Mouse (Mus musculus) cerebral cortex, adult 2 months (tissue): ENCODE results near the gene Klk1b24.

Experiments used
- WGBS: fragments of 180-500 bp; shearing (Covaris S2); methylation state at CpG from one replicate; pipeline ENCODE4 v1.1.7; 2018; 5-methylcytosine and 5-hydroxymethylcytosine counted together

The Klk1b24 gene

GRCm38 (mm10) chr7:44187936-44188335, at the start of gene Klk1b24:
Gene Klk1b24, plus strand, starts transcription at chr7:44188236.

GRCm38 (mm10) chr7:44179299-44180045, 8.6 kb upstream of the Klk1b24 start:
- WGBS = 39% methylated on average over 9 of the region's 9 CpGs

DNA sequence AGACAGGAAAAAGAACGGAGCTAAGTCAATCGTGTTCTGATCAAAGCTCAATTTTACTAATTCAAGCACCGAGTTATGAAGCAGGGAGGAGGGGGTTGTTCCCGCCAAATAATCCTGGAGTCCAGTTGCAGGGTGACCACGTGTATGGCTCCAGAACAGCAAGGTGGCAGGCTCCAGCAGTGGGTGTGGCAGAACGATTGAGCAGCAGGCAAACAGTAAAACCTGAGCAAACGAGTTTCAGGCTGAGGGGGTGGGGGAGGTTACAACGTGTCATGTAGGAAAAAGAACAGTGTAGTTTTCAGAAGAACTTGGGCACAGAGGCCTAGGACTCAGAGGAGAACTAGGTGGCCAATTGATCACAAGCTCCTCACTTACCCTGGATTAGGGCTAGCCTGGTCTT, 1.5 kb upstream of the Klk1b24 start:
- 73% methylated on average over 8 of the region's 8 CpGs for WGBS

DNA sequence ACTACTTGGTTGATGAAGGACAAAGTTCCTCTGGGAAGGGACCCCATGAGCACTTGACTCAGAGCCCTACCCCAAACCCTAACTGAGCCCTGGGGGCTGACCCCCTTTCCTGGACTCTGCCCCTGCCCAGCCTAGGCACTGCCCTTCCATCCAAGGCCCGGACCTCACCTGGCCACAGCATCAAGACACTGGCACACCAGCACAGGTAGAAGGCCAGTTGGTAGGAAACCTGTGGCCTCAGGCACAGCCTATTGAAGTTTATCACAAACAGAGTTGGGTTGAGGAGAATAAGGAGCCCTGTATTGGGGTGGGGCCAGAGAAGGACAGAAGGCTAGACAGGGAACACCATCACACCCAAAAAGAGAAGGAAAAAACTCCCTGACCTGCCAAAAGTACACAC, 5.4 kb downstream of the Klk1b24 start:
- WGBS = 93% methylated on average over 1 of the region's 1 CpGs

- 65% methylated on average over 3 of the region's 3 CpGs for WGBS
Measured at GRCm38 (mm10) chr7:44197891-44198290, 9.9 kb downstream of the Klk1b24 start, which contains the start of gene Klk1b3. Gene Klk1b3, plus strand, starts transcription at chr7:44198191.

GRCm38 (mm10) chr7:44207135-44207534, 19.1 kb downstream of the Klk1b24 start, which contains the start of gene Klk1b4:
Gene Klk1b4, plus strand, starts transcription at chr7:44207435.
- 66% methylated on average over 3 of the region's 3 CpGs for WGBS

DNA sequence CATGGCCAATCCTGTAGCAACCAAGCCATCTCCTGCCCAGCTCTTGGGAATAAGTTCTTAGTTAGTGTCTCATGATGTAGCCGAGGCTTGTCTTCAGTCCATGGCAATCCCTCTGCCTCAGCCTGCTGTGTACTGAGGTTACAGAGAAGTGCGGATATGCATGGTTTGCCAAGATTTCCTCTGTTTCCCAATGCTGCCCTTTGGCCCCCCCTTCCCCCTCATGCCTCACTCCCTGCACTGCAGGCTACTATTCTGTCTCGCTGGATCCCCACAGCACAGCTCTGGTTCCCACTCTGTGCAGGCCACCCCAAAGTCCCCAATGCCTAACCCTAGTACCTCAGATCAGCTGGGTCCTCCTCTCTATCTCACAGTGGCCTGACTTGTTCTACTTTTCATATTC, 20.3 kb downstream of the Klk1b24 start:
- WGBS = 86% methylated on average over 3 of the region's 3 CpGs

GRCm38 (mm10) chr7:44215645-44216044, 27.6 kb downstream of the Klk1b24 start, which contains the start of gene Klk1b5:
Gene Klk1b5, plus strand, starts transcription at chr7:44215945.
- 82% methylated on average over 1 of the region's 1 CpGs for WGBS

GRCm38 (mm10) chr7:44221601-44222000, 33.6 kb downstream of the Klk1b24 start:
- 77% methylated on average over 10 of the region's 10 CpGs for WGBS

DNA sequence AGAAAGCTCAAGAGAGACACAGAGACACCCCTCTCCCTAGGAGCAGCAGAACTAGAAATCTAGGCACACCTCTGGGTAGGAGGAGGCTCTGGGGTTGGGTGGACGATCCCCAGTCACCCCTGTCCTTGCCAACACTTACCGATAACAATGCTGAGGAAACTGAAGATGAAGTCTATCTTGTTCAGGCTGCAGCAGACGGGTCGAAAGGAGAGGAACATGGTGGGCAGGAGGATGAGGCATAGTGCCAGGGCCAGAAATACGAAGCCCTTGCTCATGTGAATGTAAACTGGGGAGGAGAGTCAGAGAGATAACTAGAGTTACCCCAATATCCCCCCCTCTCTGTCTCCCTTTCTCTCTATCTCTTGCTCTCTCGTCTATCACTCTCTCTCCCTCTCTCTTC, 34.3 kb downstream of the Klk1b24 start:
- 86% methylated on average over 6 of the region's 6 CpGs for WGBS

- 53% methylated on average over 1 of the region's 1 CpGs for WGBS
Measured at GRCm38 (mm10) chr7:44225076-44225475, 37.0 kb downstream of the Klk1b24 start, which contains the start of gene Klk1. Gene Klk1, plus strand, starts transcription at chr7:44225360.

DNA sequence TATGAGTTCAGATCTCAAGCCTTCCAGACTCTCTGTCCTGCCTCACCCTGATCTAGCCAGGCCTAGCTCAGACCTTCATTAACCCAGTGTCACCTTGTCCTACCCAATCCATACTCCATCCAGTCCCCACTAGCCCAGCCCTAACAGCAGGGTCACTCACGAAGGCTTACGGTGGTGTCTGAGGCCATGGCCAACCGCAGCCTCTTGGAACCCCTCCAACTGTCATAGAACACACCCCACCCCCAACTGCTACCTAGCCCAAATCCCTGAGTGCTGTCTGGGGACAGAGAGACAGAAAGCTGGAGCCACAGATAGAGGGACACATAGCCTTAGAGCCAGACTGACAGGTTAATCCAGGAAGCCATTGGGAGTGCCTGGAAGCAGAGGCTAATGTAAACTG, 47.9 kb downstream of the Klk1b24 start, which contains the start of gene Gm36864:
Gm36864 (plus strand) TSS at position 269 of the 400 bp plus-strand sequence.
- WGBS = 83% methylated on average over 3 of the region's 3 CpGs

GRCm38 (mm10) chr7:44239913-44240312, 51.9 kb downstream of the Klk1b24 start:
- WGBS = 55% methylated on average over 2 of the region's 2 CpGs

- 52% methylated on average over 1 of the region's 1 CpGs for WGBS
Measured at GRCm38 (mm10) chr7:44240712-44241111, 52.7 kb downstream of the Klk1b24 start.

DNA sequence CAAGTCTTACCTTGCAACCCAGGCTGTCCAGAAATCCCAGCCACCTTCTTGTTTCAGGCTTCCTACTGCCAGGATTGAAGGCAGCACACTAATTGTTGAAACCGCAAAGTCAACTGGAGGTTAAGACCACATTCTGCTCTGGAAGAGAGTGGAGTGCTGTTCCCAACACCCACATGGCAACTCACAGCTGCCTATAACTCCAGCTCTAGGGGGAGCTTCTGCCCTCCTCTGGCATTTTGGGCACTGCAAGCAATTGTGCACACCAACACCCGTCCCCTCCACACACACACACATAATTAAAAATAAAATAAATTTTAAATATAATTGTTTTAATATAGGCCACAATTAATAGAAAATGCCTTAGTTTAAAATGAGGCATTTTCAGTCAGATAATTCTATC, 53.1 kb downstream of the Klk1b24 start:
- 47% methylated on average over 2 of the region's 2 CpGs for WGBS
